Mouse (Mus musculus): ENCODE results near the gene Haus7. TPM values are rescaled to one million over a fixed set of nuclear protein-coding genes. Genes with fewer than 3 reads are reported as not detected.

Gene Haus7
- total and polyA plus RNA-seq, 2 experiments from 2014 or later = 25.3 to 60.8 TPM

- ATAC-seq (no peak), DNase-seq (no peak)
- no peaks in the 10 kb centered on the region for H3K36me3 ChIP-seq (ENCODE audit: insufficient read depth)
- no peak overlapping the region for H3K4me3 ChIP-seq (ENCODE audit: low read depth, low read length)
- H3K4me1 ChIP-seq (ENCODE audit: insufficient read depth) = no peaks in the 10 kb centered on the region
- no peak overlapping the region for H3K27ac ChIP-seq (ENCODE audit: low read depth, low read length)
- no peak overlapping the region for H3K9ac ChIP-seq
- H3K9me3 ChIP-seq (ENCODE audit: low read length) = no peaks in the 10 kb centered on the region
- no peaks in the 10 kb centered on the region for H3K27me3 ChIP-seq (ENCODE audit: insufficient read depth, low read length)
- no peak overlapping the region for H3K4me2 ChIP-seq (ENCODE audit: low read depth)
- 68% methylated on average over 2 of the region's 2 CpGs for WGBS
- TF ChIP-seq CTCF (IDR thresholded peaks at IDR 0.05; ENCODE audit: low read depth) = no peak
These were observed 18.7 kb upstream of the Haus7 start for GRCm38 (mm10) chrX:73477500-73477899.

DNA sequence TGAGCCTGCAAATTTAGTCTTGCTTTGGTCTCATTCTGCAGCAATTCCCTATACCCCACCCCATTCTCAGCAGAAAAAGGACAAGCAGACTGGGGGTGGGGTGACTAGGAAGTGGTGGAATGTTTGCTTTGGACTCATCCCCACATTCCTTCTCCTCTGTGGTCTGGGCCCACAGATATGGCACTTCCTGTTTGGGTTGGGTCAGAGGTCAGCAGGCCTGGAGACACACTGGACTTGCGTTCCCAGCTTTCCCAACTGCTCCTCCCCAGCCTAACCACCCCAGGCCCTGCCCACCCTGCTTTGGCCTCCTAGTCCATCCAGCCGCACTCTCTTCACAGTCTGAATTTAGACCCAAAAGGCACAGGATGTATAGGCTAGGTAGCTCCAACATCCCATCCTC lies 17.8 kb upstream of the Haus7 start:
- no peak for DNase-seq
- H3K4me2 ChIP-seq (ENCODE audit: low read depth) = no peak overlapping the region
- H3K9ac ChIP-seq = no peak overlapping the region
- H3K27me3 ChIP-seq (ENCODE audit: insufficient read depth, low read length) = no peaks in the 10 kb centered on the region
- TF ChIP-seq CTCF (IDR thresholded peaks at IDR 0.05; ENCODE audit: low read depth) = no peak
- no peaks in the 10 kb centered on the region for H3K36me3 ChIP-seq (ENCODE audit: insufficient read depth)
- no peaks in the 10 kb centered on the region for H3K4me1 ChIP-seq (ENCODE audit: insufficient read depth)
- no peak for ATAC-seq
- WGBS = 83% methylated on average over 2 of the region's 2 CpGs
- H3K9me3 ChIP-seq (ENCODE audit: low read length) = no peaks in the 10 kb centered on the region
- H3K4me3 ChIP-seq (ENCODE audit: low read depth, low read length) = no peak overlapping the region
- H3K27ac ChIP-seq (ENCODE audit: low read depth, low read length) = no peak overlapping the region

GRCm38 (mm10) chrX:73475658-73476256 lies 16.9 kb upstream of the Haus7 start:
- Histone ChIP-seq H3K36me3 (ENCODE audit: insufficient read depth) (no peaks in the 10 kb centered on the region), H3K9ac (no peak overlapping the region), H3K27ac (ENCODE audit: low read depth, low read length) (no peak overlapping the region), H3K4me3 (ENCODE audit: low read depth, low read length) (no peak overlapping the region), H3K4me1 (ENCODE audit: insufficient read depth) (no peaks in the 10 kb centered on the region), H3K9me3 (ENCODE audit: low read length) (no peaks in the 10 kb centered on the region), H3K27me3 (ENCODE audit: insufficient read depth, low read length) (no peaks in the 10 kb centered on the region), H3K4me2 (ENCODE audit: low read depth) (no peak overlapping the region)
- no peak for DNase-seq
- TF ChIP-seq CTCF (IDR thresholded peaks at IDR 0.05; ENCODE audit: low read depth) = no peak
- WGBS = 86% methylated on average over 1 of the region's 1 CpGs
- no peak for ATAC-seq

DNA sequence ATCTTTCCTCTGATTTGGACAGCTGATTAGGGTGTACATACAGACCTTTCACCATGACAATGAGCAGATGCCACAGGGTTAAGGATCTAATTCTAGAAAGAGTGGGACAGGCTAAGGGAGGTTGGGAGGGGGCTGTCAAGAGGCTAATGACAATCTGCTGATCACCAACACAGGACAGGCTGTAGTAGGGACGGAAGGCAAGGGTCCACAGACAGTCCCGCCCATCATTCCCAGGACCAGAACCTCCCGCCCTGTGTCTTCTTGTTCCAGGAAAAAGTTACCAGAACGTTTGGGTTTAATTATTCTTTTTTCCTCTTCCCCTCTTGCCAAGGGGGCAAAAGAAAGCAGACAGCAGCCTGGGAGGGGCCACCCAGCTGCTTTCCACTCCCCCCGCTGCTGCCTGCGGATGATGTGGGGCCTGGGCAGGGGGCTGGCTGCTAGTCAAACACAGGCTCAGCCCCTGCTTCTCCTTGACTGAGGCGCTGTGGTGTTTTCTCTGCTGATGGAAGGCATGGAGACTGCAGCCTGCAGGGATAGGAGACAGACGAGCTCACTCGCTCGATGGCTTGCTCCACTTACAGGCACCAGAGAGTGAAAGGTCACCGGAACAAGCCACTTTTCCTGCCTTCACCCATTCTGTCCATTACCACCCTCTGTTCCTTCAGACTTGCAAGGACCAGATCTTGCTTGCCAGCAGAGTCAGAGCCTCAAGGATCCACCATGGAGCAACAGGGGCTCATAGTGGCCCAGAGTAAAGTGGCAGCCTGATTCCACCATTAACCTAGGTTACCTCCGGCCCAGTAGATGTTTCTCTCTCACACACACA lies 15.7 kb upstream of the Haus7 start:
- DNase-seq = no peak
- Histone ChIP-seq H3K36me3 (ENCODE audit: insufficient read depth) (no peaks in the 10 kb centered on the region), H3K27me3 (ENCODE audit: insufficient read depth, low read length) (no peaks in the 10 kb centered on the region), H3K4me3 (ENCODE audit: low read depth, low read length) (no peak overlapping the region), H3K4me2 (ENCODE audit: low read depth) (no peak overlapping the region), H3K9me3 (ENCODE audit: low read length) (no peaks in the 10 kb centered on the region), H3K4me1 (ENCODE audit: insufficient read depth) (no peaks in the 10 kb centered on the region), H3K9ac (no peak overlapping the region), H3K27ac (ENCODE audit: low read depth, low read length) (no peak overlapping the region)
- WGBS = 59% methylated on average over 12 of the region's 12 CpGs
- TF ChIP-seq CTCF (IDR thresholded peaks at IDR 0.05; ENCODE audit: low read depth) = no peak
- ATAC-seq = no peak

- no peak for TF ChIP-seq CTCF (IDR thresholded peaks at IDR 0.05; ENCODE audit: low read depth)
- Histone ChIP-seq H3K9ac (no peak overlapping the region), H3K9me3 (ENCODE audit: low read length) (no peaks in the 10 kb centered on the region), H3K36me3 (ENCODE audit: insufficient read depth) (no peaks in the 10 kb centered on the region), H3K4me1 (ENCODE audit: insufficient read depth) (no peaks in the 10 kb centered on the region), H3K4me2 (ENCODE audit: low read depth) (no peak overlapping the region), H3K27me3 (ENCODE audit: insufficient read depth, low read length) (no peaks in the 10 kb centered on the region), H3K4me3 (ENCODE audit: low read depth, low read length) (no peak overlapping the region), H3K27ac (ENCODE audit: low read depth, low read length) (no peak overlapping the region)
- DNase-seq = no peak
- WGBS = 83% methylated on average over 3 of the region's 3 CpGs
- ATAC-seq = no peak
These were observed 12.9 kb upstream of the Haus7 start for GRCm38 (mm10) chrX:73471764-73472163.

DNA sequence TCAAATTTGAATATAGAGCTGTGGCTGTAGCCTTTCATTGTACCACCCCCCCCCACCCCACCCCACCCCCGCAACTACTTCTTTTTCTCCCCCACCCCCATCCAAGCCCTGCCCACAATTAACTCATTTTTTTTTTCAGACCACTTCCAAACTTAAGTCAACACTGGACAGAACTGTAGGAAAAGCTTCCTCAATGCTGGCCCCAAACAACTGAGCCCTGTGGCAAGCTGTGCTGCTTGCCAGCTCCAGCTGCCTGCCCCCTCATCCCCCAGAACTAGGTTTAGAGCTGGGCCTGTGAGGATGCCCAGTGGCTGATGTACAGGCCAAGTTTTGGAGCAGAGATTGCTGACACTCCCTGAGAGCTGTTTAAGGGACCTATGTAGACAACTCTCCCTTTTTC lies 9.9 kb upstream of the Haus7 start:
- H3K9me3 ChIP-seq (ENCODE audit: low read length) = no peaks in the 10 kb centered on the region
- no peak overlapping the region for H3K4me3 ChIP-seq (ENCODE audit: low read depth, low read length)
- H3K4me2 ChIP-seq (ENCODE audit: low read depth) = no peak overlapping the region
- H3K27ac ChIP-seq (ENCODE audit: low read depth, low read length) = no peak overlapping the region
- no peak for ATAC-seq
- no peak for DNase-seq
- no peak overlapping the region for H3K9ac ChIP-seq
- H3K4me1 ChIP-seq (ENCODE audit: insufficient read depth) = no peaks in the 10 kb centered on the region
- no peaks in the 10 kb centered on the region for H3K27me3 ChIP-seq (ENCODE audit: insufficient read depth, low read length)
- H3K36me3 ChIP-seq (ENCODE audit: insufficient read depth) = no peaks in the 10 kb centered on the region
- TF ChIP-seq CTCF (IDR thresholded peaks at IDR 0.05; ENCODE audit: low read depth) = no peak
- 71% methylated on average over 1 of the region's 1 CpGs for WGBS

DNA sequence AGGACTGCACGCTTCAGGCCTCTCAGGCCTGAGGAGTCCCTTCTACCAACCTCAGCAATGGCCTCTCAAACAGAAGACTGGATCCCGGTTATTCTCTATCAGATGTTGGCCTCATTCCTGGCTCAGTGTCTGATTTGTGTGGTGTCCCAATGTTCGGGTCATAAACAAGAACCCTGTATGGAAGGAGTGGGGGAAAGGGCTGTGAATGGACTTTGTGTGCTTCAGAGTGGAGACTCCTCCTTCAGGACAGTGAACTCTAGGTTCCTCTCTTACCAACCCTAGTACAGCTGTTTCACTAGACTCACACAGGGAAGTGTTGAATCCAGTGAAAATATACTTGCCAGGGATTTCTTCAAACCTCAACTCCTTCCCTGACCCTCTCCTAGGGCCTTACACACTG lies 9.5 kb upstream of the Haus7 start:
- Histone ChIP-seq H3K4me3 (ENCODE audit: low read depth, low read length) (no peak overlapping the region), H3K36me3 (ENCODE audit: insufficient read depth) (no peaks in the 10 kb centered on the region), H3K9ac (no peak overlapping the region), H3K27me3 (ENCODE audit: insufficient read depth, low read length) (no peaks in the 10 kb centered on the region), H3K27ac (ENCODE audit: low read depth, low read length) (no peak overlapping the region), H3K9me3 (ENCODE audit: low read length) (no peaks in the 10 kb centered on the region), H3K4me2 (ENCODE audit: low read depth) (no peak overlapping the region), H3K4me1 (ENCODE audit: insufficient read depth) (no peaks in the 10 kb centered on the region)
- WGBS = 70% methylated on average over 3 of the region's 3 CpGs
- ATAC-seq = no peak
- TF ChIP-seq CTCF (IDR thresholded peaks at IDR 0.05; ENCODE audit: low read depth) = no peak
- DNase-seq = no peak

Measured in forebrain, postnatal 0 days (tissue).